20 mouse cellular contexts compared by ENCODE assay signal in the genomic region with DNA sequence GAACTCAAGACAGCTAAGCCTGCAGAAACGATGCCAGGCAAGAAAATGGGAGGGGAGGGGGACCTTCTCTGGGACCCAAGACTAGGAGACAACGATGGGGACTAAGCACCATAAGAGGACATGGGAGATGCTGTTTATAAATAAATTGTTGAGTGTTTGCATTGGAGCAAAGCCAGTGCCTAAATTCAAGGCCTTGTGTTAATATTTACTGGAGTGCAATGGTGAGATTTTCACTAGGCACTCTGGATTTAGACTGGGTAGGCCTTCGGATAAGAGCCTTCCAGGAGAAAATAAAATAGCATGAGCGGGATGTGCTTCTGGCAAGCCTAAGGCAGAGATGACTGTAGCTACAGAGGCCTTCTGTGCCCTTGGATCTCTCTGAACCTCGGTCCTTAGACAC. TPM values are rescaled to one million over a fixed set of nuclear protein-coding genes. Genes with fewer than 3 reads are reported as not detected.
"Had no signal": no experiment of that assay in that cellular context is flagged by ENCODE, and none has a peak within 500 bp of the region (broad histone marks: within the 10 kb centered on the region; RNA-seq: fewer than 3 reads in every experiment).

No protein-coding gene starts in this region.

- H3K9ac ChIP-seq: hindbrain, embryonic 14.5 days; liver, embryonic 14.5 days; midbrain, embryonic 12.5 days; midbrain, embryonic 15.5 days; neural tube, embryonic 12.5 days; neural tube, embryonic 15.5 days had no signal

- H3K27me3 ChIP-seq: midbrain, embryonic 12.5 days; midbrain, embryonic 15.5 days; neural tube, embryonic 12.5 days; neural tube, embryonic 15.5 days had no signal

- H3K4me3 ChIP-seq: left cerebral cortex, adult 2 months; midbrain, embryonic 12.5 days; midbrain, embryonic 15.5 days; neural tube, embryonic 12.5 days; neural tube, embryonic 15.5 days had no signal

- H3K27ac ChIP-seq: hindbrain, embryonic 14.5 days; hindbrain, postnatal 0 days; left cerebral cortex, adult 2 months; liver, embryonic 14.5 days; macrophage; midbrain, embryonic 12.5 days; midbrain, embryonic 15.5 days; neural tube, embryonic 12.5 days; neural tube, embryonic 15.5 days had no signal

- ATAC-seq: hindbrain, postnatal 0 days; inflammation-experienced regulatory T-cells, adult 6 months; midbrain, embryonic 15.5 days had no signal

- H3K4me1 ChIP-seq: midbrain, embryonic 12.5 days; midbrain, embryonic 15.5 days; neural tube, embryonic 12.5 days; neural tube, embryonic 15.5 days had no signal

- H3K36me3 ChIP-seq: midbrain, embryonic 12.5 days; midbrain, embryonic 15.5 days; neural tube, embryonic 12.5 days; neural tube, embryonic 15.5 days had no signal

- H3K4me2 ChIP-seq: hindbrain, embryonic 14.5 days; liver, embryonic 11.5 days; midbrain, embryonic 12.5 days; midbrain, embryonic 15.5 days; neural tube, embryonic 12.5 days; neural tube, embryonic 15.5 days had no signal

- DNase-seq: kidney, adult 11 months; kidney, adult 8-10 months; kidney, postnatal 14 days; kidney, postnatal 4 days; right cerebral cortex, adult 18-20 months; right cerebral cortex, postnatal 14 days; right cerebral cortex, postnatal 4 days; spleen, adult 18-20 months; thymus, postnatal 25 days had no signal

- H3K9me3 ChIP-seq: midbrain, embryonic 12.5 days; midbrain, embryonic 15.5 days; neural tube, embryonic 12.5 days; neural tube, embryonic 15.5 days had no signal

RNA-seq across cellular contexts. Expression of gene Lmcd1, which starts 49.4 kb away (rescaled TPM):
- polyA plus RNA-seq: inflammation-experienced regulatory T-cells, adult 6 months; macrophage had no signal
